Mouse (Mus musculus): ENCODE measurements at regions not wholly inside any gene's neighbourhood (a gene's known extent, or its start where the extent isn't known, plus 50 kb on each side); places are given as distances from the start of the nearest gene placed in this dataset.

DNA sequence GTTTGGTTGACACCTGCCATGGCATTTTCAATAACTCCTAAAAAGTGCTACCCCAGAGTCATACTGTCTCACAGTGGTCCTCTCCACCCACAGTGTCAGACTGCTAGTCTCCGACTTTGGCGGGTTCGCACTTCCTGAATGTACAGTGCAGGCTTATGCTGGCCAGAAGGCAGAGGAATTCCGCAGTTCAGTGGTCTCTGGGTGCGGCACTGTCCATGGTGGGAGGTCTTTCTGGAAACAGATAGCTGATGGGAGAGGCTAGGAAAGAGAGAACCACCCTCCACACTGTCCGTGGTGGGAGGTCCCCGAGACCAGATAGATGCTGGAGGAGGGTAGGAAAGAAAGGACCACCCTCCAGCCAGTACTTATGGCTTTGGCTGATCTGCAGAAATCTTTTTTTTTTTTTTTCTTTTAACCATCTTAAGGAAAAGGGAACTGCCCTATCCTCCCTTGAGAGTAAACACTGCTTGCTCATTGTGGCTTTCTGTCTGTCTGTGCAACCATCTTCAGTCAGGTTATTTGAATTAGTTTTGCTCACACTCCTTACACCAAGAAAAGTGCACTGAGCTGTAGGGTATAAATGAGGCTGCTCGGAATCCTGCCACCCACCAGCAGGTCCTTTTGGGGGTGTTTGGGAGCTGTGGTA is 227.2 kb downstream of the Kcnrg start:
- ATAC-seq, result no peak

GRCm38 (mm10) chr14:61835729-61836128 is 228.5 kb downstream of the Kcnrg start:
- ATAC-seq, result no peak

DNA sequence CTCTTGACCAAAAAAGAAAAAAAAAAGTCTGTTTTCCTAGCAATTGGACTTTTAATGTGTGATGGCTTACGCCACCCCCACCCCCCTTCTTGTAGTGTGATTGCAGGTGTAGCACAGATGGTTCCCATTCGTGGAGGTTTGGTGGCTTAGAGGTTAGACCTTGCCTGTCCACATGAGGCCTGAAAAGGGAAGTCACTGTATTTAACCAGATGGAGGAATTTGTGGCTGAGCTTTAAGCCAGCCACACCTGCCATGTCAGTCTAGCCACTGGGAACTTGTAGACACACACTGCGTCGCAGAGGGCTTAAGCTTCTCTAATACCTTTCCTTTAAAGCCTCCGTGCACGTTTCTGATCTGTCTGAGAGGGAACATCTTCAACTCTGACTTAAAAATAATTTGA is 229.0 kb downstream of the Kcnrg start:
- no peak for ATAC-seq

GRCm38 (mm10) chr14:61836965-61837364 is 229.7 kb downstream of the Kcnrg start:
- no peak for ATAC-seq

GRCm38 (mm10) chr14:61837851-61838250 is 230.6 kb downstream of the Kcnrg start:
- ATAC-seq, result no peak

GRCm38 (mm10) chr14:61842476-61842875 is 235.2 kb downstream of the Kcnrg start:
- no peak for ATAC-seq

GRCm38 (mm10) chr14:61846441-61846840 is 239.2 kb downstream of the Kcnrg start:
- ATAC-seq, result no peak

GRCm38 (mm10) chr14:61850244-61850643 is 243.0 kb downstream of the Kcnrg start:
- ATAC-seq, result no peak

GRCm38 (mm10) chr14:61857616-61858015 is 250.4 kb downstream of the Kcnrg start:
- no peak for ATAC-seq

DNA sequence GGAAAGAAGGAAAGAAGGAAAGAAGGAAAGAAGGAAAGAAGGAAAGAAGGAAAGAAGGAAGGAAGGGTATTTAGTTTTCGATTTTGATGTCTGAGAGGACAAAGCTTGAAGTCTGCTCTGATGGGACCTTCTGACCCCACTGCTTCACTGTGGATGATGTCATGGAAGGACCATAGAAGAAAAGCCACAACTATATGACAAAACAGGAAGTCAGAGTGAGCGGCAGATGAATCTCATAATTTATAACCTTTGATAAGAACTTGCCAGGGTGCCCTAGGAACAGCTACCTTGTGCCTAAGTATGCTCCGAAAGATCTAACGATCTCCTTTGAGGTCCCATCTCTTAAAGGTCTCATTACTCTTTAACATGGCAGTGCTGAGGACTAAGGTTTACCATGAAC is 253.4 kb downstream of the Kcnrg start:
- no peak for ATAC-seq

GRCm38 (mm10) chr14:61861357-61861958 is 254.2 kb downstream of the Kcnrg start:
- ATAC-seq, result no peak

- ATAC-seq, result no peak
Observed at GRCm38 (mm10) chr14:61862931-61863330, 255.7 kb downstream of the Kcnrg start.

GRCm38 (mm10) chr14:61863475-61863874 is 256.2 kb downstream of the Kcnrg start:
- no peak for ATAC-seq

GRCm38 (mm10) chr14:61866532-61867268 is 259.4 kb downstream of the Kcnrg start:
- no peak for ATAC-seq

GRCm38 (mm10) chr14:61874206-61874605 is 266.9 kb downstream of the Kcnrg start:
- ATAC-seq, result no peak

- ATAC-seq, result no peak
Observed at GRCm38 (mm10) chr14:61879416-61879815, 272.2 kb downstream of the Kcnrg start.

- no peak for ATAC-seq
Observed at GRCm38 (mm10) chr14:61880514-61881259, 273.4 kb downstream of the Kcnrg start.

DNA sequence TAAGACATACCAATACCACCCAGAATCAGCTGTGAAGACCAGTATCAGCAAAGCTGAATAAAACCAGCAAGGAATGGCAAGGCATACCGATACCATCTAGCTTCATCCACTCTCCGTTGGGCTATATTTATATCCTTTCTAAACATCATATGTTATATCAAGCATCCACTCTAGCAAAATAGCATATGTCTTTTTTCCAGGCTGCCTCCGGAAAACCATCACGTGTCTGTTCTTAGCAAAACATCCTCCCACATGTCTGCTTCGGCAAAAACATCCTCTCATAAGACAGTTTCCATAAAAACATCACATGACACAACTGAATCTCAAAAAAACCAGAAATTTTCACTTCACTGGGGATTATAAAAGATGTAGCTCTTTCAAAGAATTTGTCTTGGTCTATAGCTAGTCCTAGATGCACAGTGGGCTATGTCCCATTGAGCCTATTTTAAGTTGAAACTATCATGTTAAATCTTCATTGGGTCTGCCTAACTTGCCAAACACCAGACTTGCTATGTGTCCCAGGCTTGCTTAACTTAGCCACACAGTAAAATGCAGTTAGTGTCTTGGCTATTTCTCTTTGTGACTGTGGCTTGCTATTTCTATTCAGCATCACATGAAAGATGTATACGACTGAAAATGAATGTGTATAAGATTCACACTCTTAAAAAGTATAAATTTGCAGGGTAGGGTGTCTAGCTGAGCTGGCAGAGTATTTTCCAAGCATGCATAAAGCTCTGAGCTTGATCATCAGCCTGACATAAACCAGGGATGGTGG is 278.2 kb downstream of the Kcnrg start:
- ATAC-seq, result no peak

- no peak for ATAC-seq
Observed at GRCm38 (mm10) chr14:61889626-61890025, 282.4 kb downstream of the Kcnrg start.

DNA sequence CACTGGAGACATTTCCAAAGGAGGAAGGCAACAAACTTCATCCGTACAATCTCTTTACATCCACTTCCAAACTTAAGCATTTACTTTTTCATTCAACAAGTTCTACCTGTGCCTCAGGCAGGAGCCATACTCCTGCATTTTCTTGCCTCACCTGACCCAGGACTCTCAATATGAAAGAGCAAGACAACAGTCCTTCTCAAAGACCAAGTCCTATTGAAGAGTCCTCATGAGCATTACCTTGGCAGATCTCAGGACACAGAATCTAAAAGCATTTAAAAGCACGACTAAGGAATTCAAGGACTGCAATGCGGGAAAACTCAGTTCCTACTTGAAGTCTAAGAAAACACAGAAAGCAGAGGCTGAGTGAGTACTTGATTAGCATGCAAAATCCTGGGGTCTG is 286.5 kb downstream of the Kcnrg start:
- ATAC-seq, result no peak

DNA sequence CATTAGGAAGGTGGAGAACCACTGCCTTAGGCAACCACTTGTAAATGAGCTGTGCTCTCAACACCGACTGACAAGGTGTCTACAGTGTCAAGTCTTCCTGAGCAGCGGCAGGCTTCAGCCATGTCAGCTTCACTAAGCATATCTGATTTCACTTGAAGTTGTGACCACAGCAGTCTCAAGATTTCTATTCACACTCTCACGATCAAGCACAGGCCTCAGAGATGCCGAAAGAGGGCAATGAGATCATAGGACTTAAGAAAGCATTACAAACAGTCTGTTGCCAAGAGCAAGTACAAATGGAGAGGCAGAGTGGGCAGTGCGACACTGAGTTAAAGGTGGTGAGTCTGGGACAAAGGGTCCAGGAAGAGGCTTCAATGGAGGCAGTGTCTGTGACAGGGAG is 289.6 kb downstream of the Kcnrg start:
- ATAC-seq, result no peak

DNA sequence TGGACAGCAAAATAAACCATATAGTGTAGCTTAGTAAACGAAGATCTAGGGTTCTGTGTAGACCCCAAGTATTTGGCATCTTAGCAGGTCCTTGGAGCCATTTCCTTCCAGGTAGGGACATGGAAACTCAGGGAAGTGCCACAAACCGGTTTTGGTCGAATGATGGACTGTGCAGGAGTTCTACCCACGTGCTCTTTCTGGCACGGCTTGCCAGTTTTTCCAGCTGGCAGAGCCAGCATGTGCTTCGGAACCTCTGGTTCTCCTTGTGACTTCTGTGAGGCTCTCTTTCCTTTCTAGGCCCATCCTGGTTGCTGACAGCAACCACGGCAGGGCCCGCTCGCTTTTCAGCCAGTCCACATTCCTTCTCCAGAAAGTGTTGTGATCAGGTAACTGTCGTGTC is 291.4 kb downstream of the Kcnrg start:
- ATAC-seq, result no peak
